Mouse (Mus musculus): ENCODE results near the gene Esyt3. TPM values are rescaled to one million over a fixed set of nuclear protein-coding genes. Genes with fewer than 3 reads are reported as not detected.

Gene Esyt3
- polyA plus RNA-seq, 1 experiment from 2014 or later, result 0.38 TPM

GRCm38 (mm10) chr9:99304296-99304695 is 54.1 kb downstream of the Esyt3 start:
- Histone ChIP-seq H3K36me3 (peaks cover 61% of the 10 kb centered on the region), H3K4me3 (no peak overlapping the region), H3K4me1 (replicated peaks) (no peaks in the 10 kb centered on the region), H3K27ac (no peak overlapping the region), H3K9ac (no peak overlapping the region), H3K4me2 (no peak overlapping the region), H3K27me3 (no peaks in the 10 kb centered on the region), H3K9me3 (no peaks in the 10 kb centered on the region)
- no peak for ATAC-seq (ENCODE audit: low FRiP score)
- 90% methylated on average over 5 of the region's 5 CpGs for WGBS

Other genes starting within 250 kb of the Esyt3 start
- gene Pik3cb, start 217.9 kb downstream of the Esyt3 start, polyA plus RNA-seq (2015; fragmentation: Nextera tagmentation; extraction: Ambion mirVana), result 3.2 and 4.3 TPM in 2 replicates
- not detected in 2 replicates for gene Faiml, start 121.3 kb downstream of the Esyt3 start, polyA plus RNA-seq (2015; fragmentation: Nextera tagmentation; extraction: Ambion mirVana)
- gene Cep70, start 115.2 kb downstream of the Esyt3 start, polyA plus RNA-seq (2015; fragmentation: Nextera tagmentation; extraction: Ambion mirVana), result 73.8 and 75.2 TPM in 2 replicates
- 54.7 and 55.2 TPM in 2 replicates for gene Mras, start 78.8 kb upstream of the Esyt3 start, polyA plus RNA-seq (2015; fragmentation: Nextera tagmentation; extraction: Ambion mirVana)
- gene Nme9, start 92.9 kb upstream of the Esyt3 start, polyA plus RNA-seq (2015; fragmentation: Nextera tagmentation; extraction: Ambion mirVana), result 0.56 and 0.83 TPM in 2 replicates
- 63.7 and 68.9 TPM in 2 replicates for gene Armc8, start 210.3 kb upstream of the Esyt3 start, polyA plus RNA-seq (2015; fragmentation: Nextera tagmentation; extraction: Ambion mirVana)
- 26.0 and 26.8 TPM in 2 replicates for gene Dbr1, start 217.2 kb upstream of the Esyt3 start, polyA plus RNA-seq (2015; fragmentation: Nextera tagmentation; extraction: Ambion mirVana)

Data from hindbrain, embryonic 13.5 days (tissue).